Mouse (Mus musculus): ENCODE measurements around the gene Ccr7. TPM values are rescaled to one million over a fixed set of nuclear protein-coding genes. Genes with fewer than 3 reads are reported as not detected.

The Ccr7 gene
- polyA plus RNA-seq, 1 experiment from 2014 or later = 0.08 TPM

DNA sequence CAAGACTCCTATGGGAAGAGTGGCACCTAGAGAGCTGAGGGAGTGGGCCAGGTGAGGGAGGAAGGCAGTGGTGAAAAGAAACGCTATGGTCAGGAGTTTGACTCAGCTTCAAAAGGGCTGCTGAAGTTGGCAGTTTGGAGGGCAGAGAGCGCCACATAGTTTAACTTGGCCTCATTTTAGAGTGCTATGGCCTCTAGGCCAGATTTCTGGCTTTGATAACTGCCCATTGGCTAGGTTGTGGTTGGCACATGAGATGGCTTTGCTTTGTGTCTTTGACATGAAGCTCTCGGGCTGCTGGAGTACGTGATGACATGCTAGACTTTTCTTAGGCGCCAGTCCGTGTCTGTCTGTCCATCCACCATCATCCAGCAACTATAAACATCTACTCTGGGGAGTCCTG, 5.4 kb upstream of the Ccr7 start:
- Histone ChIP-seq H3K27me3 (ENCODE audit: insufficient read depth, low read length) (no peaks in the 10 kb centered on the region), H3K4me3 (replicated peaks; ENCODE audit: low read depth, low read length) (no peak overlapping the region), H3K4me2 (ENCODE audit: low read length) (no peak overlapping the region), H3K27ac (no peak overlapping the region), H3K4me1 (replicated peaks; ENCODE audit: insufficient read depth, low read length) (no peaks in the 10 kb centered on the region), H3K9ac (ENCODE audit: low read depth, low read length) (no peak overlapping the region), H3K9me3 (replicated peaks; ENCODE audit: low read length) (no peaks in the 10 kb centered on the region), H3K36me3 (ENCODE audit: insufficient read depth, low read length) (no peaks in the 10 kb centered on the region)
- TF ChIP-seq CTCF (IDR thresholded peaks at IDR 0.05; ENCODE audit: low read depth) = no peak
- WGBS = 82% methylated on average over 6 of the region's 6 CpGs
- DNase-seq (ENCODE audit: low spot score) (no peak), ATAC-seq (replicated peaks; ENCODE audit: low FRiP score, low read depth) (no peak)

DNA sequence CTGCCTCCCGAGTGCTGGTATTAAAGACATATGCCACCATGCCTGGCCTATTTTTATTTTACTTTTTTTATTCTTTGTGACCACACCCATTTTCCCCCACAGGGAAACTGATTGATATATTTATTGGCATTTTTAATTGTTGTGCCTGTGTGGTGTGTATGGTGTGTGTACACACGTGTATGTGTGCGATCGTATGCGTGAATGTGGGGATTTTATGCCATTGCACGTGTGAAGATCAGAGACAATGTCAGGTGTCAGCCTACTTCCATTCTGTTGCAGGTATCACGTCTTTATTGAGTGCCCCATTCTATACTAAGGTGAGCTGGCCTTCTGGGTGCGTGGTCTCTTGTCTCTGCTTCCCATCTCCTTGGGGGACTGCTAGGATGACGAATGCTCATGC, 940 bp upstream of the Ccr7 start:
- no peak overlapping the region for H3K4me3 ChIP-seq (replicated peaks; ENCODE audit: low read depth, low read length)
- no peak overlapping the region for H3K4me2 ChIP-seq (ENCODE audit: low read length)
- H3K9ac ChIP-seq (ENCODE audit: low read depth, low read length) = no peak overlapping the region
- 86% methylated on average over 9 of the region's 9 CpGs for WGBS
- H3K27me3 ChIP-seq (ENCODE audit: insufficient read depth, low read length) = no peaks in the 10 kb centered on the region
- no peak for DNase-seq (ENCODE audit: low spot score)
- no peaks in the 10 kb centered on the region for H3K9me3 ChIP-seq (replicated peaks; ENCODE audit: low read length)
- TF ChIP-seq CTCF (IDR thresholded peaks at IDR 0.05; ENCODE audit: low read depth) = no peak
- no peaks in the 10 kb centered on the region for H3K4me1 ChIP-seq (replicated peaks; ENCODE audit: insufficient read depth, low read length)
- H3K36me3 ChIP-seq (ENCODE audit: insufficient read depth, low read length) = no peaks in the 10 kb centered on the region
- ATAC-seq (replicated peaks; ENCODE audit: low FRiP score, low read depth) = no peak
- H3K27ac ChIP-seq = no peak overlapping the region

DNA sequence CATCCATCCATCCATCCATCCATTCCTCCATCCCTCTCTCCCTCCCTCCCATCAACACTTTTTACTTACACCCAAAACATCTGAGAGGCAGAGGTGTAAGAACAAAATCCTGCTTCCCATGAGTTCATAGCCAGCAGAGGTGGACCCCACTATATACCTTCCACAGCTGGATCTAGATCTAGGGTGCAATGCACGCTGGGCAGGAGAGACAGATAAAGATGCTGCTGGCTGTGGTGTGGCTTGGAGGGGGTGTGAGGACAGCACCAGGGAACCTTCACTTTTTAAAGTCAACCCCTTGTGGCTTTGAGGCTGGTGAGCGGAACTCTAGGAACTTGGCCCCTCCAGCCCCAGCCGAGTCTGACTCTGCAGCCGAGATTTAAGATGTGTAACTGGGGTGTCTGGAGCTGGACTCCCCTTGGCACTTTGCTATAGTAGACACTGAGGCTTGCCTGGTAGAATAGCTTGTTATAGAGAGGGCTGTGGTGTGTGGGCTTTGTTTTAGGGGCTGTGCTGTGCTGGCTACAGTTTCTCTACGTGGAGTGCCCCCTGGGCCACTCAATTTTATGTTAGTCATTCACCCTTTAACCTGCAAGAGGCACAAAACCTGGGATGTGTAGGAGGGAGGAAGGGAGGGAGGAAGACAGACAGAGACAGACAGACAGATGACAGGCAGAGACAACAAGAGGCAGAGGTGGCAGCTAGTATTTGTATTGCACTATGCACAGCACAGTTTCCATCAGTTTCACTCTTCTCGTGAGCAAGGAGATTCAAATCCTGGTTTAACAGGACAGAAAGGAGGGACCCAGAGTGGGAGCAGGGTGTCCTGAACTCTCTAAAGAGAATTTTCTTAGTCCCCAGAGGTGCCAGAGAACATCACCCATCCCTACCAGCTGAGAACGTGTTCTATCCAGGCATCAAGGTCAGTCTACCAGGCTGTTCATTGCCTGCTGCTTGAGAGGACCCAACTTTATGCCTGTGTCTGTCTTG, 817 bp downstream of the Ccr7 start:
- TF ChIP-seq CTCF (IDR thresholded peaks at IDR 0.05; ENCODE audit: low read depth) = no peak
- no peak overlapping the region for H3K4me3 ChIP-seq (replicated peaks; ENCODE audit: low read depth, low read length)
- H3K9me3 ChIP-seq (replicated peaks; ENCODE audit: low read length) = no peaks in the 10 kb centered on the region
- no peaks in the 10 kb centered on the region for H3K36me3 ChIP-seq (ENCODE audit: insufficient read depth, low read length)
- H3K9ac ChIP-seq (ENCODE audit: low read depth, low read length) = no peak overlapping the region
- H3K27me3 ChIP-seq (ENCODE audit: insufficient read depth, low read length) = no peaks in the 10 kb centered on the region
- H3K27ac ChIP-seq = no peak overlapping the region
- peaks cover under 1% of the 10 kb centered on the region; the same call in 1 of the 2 replicates for H3K4me1 ChIP-seq (replicated peaks; ENCODE audit: insufficient read depth, low read length)
- no peak for ATAC-seq (replicated peaks; ENCODE audit: low FRiP score, low read depth)
- DNase-seq (ENCODE audit: low spot score) = no peak
- H3K4me2 ChIP-seq (ENCODE audit: low read length) = no peak overlapping the region
- 42% methylated on average over 7 of the region's 7 CpGs for WGBS

DNA sequence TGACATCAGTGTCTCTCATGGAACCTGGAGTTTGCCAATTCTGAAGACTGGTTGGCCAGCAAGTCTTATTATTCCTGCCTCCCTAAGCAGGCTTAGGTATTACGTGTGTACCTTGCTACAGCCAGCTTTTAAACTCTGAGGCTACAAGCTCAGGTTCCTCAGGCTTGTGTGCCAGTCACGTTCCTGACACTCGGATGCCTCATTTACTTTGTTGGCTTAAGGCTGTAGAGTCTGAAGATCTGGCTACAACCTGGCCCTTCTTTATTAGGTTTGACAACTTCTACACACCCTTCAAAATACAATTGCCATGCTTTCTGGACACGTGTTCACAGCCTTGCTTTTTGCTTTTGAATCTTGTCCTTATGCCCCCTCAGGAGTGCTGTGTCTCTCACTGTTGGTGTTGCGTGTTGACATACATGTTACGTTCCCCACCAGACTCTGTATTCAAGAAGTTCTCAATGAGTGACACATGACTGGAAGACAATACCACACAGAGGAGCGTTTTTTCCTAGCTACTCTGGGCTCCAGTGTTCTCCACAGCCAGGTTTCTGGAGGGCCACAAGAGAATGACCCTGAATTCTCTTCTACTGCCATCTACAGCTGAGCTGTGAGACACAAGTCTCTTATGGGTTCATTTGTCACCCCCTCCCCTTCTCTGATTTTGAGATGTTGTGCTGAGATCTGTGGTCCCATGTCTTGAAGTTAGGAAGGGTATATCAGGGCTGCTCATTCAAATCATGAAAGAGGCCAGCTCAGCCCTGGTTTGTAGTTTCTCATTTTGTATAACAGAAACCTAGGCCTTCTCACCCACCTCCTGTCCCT, 2.3 kb downstream of the Ccr7 start:
- TF ChIP-seq CTCF (IDR thresholded peaks at IDR 0.05; ENCODE audit: low read depth) = no peak
- H3K36me3 ChIP-seq (ENCODE audit: insufficient read depth, low read length) = no peaks in the 10 kb centered on the region
- no peak for DNase-seq (ENCODE audit: low spot score)
- H3K27me3 ChIP-seq (ENCODE audit: insufficient read depth, low read length) = no peaks in the 10 kb centered on the region
- no peak overlapping the region for H3K4me2 ChIP-seq (ENCODE audit: low read length)
- no peaks in the 10 kb centered on the region for H3K9me3 ChIP-seq (replicated peaks; ENCODE audit: low read length)
- peaks cover 16% of the 10 kb centered on the region for H3K4me1 ChIP-seq (replicated peaks; ENCODE audit: insufficient read depth, low read length)
- no peak for ATAC-seq (replicated peaks; ENCODE audit: low FRiP score, low read depth)
- H3K27ac ChIP-seq = no peak overlapping the region
- 84% methylated on average over 7 of the region's 7 CpGs for WGBS
- no peak overlapping the region for H3K9ac ChIP-seq (ENCODE audit: low read depth, low read length)
- no peak overlapping the region for H3K4me3 ChIP-seq (replicated peaks; ENCODE audit: low read depth, low read length)

DNA sequence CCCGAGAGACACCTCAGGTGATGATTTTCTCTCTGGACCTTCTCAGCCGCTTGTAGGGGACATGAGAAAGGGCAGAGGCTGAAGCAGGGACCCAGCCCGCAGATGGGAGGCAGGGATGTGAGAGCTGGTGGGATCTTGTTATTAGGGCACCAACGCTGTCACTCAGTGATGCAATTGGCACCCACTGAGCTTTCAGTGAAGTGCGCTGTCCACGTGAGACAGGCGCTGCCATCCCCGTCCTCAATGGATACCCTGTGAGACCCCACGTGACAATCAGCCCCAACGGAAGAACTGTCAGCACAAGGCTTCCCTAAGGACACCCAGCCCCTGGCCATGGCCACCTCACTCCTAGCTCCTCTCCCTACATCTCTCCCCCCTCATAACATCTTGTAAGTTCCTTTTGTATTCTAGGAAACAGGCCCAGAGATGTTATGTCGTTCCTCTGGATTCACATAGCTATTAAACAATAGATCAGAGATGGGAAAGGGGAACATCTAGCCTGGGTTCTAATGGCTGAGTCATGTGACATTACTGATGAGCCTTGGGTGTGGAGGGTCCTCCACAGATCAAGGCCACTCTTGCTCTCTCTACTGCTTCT, 3.4 kb downstream of the Ccr7 start:
- Histone ChIP-seq H3K9ac (ENCODE audit: low read depth, low read length) (no peak overlapping the region), H3K4me1 (replicated peaks; ENCODE audit: insufficient read depth, low read length) (peaks cover 17% of the 10 kb centered on the region), H3K27me3 (ENCODE audit: insufficient read depth, low read length) (no peaks in the 10 kb centered on the region), H3K9me3 (replicated peaks; ENCODE audit: low read length) (no peaks in the 10 kb centered on the region), H3K4me2 (ENCODE audit: low read length) (no peak overlapping the region), H3K36me3 (ENCODE audit: insufficient read depth, low read length) (no peaks in the 10 kb centered on the region), H3K4me3 (replicated peaks; ENCODE audit: low read depth, low read length) (no peak overlapping the region), H3K27ac (no peak overlapping the region)
- WGBS = 73% methylated on average over 11 of the region's 11 CpGs
- TF ChIP-seq CTCF (IDR thresholded peaks at IDR 0.05; ENCODE audit: low read depth) = no peak
- DNase-seq (ENCODE audit: low spot score) = no peak
- ATAC-seq (replicated peaks; ENCODE audit: low FRiP score, low read depth) = no peak

DNA sequence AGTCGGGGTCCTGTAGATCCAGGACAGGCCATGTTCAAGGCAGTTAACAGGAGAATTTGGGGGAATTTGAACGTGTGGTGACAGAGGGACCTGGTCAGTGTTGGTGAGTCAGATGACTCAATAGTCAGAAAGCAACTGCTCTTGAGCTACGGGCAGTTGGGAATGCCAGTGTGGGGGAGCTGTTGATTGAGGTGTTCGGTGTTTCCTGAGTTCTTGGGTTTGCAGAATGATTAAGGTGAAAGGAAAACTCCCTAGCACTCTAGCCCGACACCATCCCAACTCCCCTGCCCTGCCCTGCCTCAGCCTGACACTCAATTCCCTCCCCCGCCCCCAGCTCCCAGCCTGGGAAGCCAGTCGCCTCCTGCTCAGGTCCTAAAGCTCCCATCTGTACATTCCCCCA, 4.0 kb downstream of the Ccr7 start:
- TF ChIP-seq CTCF (IDR thresholded peaks at IDR 0.05; ENCODE audit: low read depth) = no peak
- peaks cover 17% of the 10 kb centered on the region for H3K4me1 ChIP-seq (replicated peaks; ENCODE audit: insufficient read depth, low read length)

More for the DNA sequence above, 4.0 kb downstream of the Ccr7 start:
- Histone ChIP-seq H3K36me3 (ENCODE audit: insufficient read depth, low read length) (no peaks in the 10 kb centered on the region), H3K4me3 (replicated peaks; ENCODE audit: low read depth, low read length) (no peak overlapping the region), H3K27me3 (ENCODE audit: insufficient read depth, low read length) (no peaks in the 10 kb centered on the region), H3K9ac (ENCODE audit: low read depth, low read length) (no peak overlapping the region), H3K27ac (no peak overlapping the region), H3K4me2 (ENCODE audit: low read length) (no peak overlapping the region), H3K9me3 (replicated peaks; ENCODE audit: low read length) (no peaks in the 10 kb centered on the region)
- WGBS = 56% methylated on average over 7 of the region's 7 CpGs
- DNase-seq (ENCODE audit: low spot score) (no peak), ATAC-seq (replicated peaks; ENCODE audit: low FRiP score, low read depth) (no peak)
